In the genomic region with DNA sequence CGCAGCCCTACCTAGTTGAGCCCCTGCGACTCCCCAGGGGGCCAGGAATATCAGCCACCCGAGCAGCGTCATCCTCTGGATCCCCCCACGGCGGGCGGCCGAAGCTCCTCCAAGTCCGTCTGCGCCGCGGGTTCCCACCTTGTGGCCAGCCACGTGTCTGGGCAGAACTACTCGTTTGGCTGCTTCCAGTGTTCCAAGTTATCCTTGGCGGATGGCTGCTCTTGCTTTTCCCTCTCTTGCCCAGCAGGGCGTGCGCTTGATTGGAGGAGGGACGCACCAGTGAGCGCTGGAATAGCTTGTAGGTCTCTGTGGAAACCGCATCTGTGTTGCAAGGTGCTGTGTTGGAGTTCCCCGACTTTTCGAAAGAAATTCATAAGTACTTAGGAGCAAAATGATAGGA, we compare ENCODE assay signal across 1 mouse cellular context.
TF ChIP-seq lines count a peak whose summit lies in the region.

A gene (minus strand): TSS at position 279 of the 400 bp plus-strand sequence.

TF ChIP-seq in CH12.LX, 34 proteins besides CTCF, POLR2A, EP300 and RAD21 (continued from another document):
- TF ChIP-seq JUN (IDR thresholded peaks at IDR 0.05; ENCODE audit: insufficient read depth, low read depth, low read length): no peak
- TF ChIP-seq MAFK (IDR thresholded peaks at IDR 0.05; ENCODE audit: insufficient replicate concordance, low read length): no peak
- peak; percentile 35 for TF ChIP-seq SMC3 (IDR thresholded peaks at IDR 0.05; ENCODE audit: low read depth, low read length)
- TF ChIP-seq UBTF (IDR thresholded peaks at IDR 0.05; ENCODE audit: low read depth, low read length): no peak
- peak; percentile 65; the same call in 1 of the 2 replicates for TF ChIP-seq SIN3A (IDR thresholded peaks at IDR 0.05; ENCODE audit: low read length)
- peak; percentile 15; the same call in 1 of the 2 replicates for TF ChIP-seq NRF1 (IDR thresholded peaks at IDR 0.05; ENCODE audit: low read depth, low read length)
- TF ChIP-seq CHD2 (IDR thresholded peaks at IDR 0.05; ENCODE audit: low read length): no peak
- no peak for TF ChIP-seq USF2 (conservative IDR thresholded peaks at IDR 0.05; ENCODE audit: low read depth, low read length)
- TF ChIP-seq MAX (IDR thresholded peaks at IDR 0.05; ENCODE audit: low read length): peak; percentile 92
- TF ChIP-seq NELFE (IDR thresholded peaks at IDR 0.05; ENCODE audit: low read depth, low read length): peak; percentile 44; the same call in 1 of the 2 replicates
- 0 out of 2 replicates have a peak, but pooled peaks have one; percentile 40 for TF ChIP-seq ZMIZ1 (IDR thresholded peaks at IDR 0.05; ENCODE audit: low read depth, low read length)
- TF ChIP-seq TCF12 (IDR thresholded peaks at IDR 0.05; ENCODE audit: low read depth, low read length): no peak
- TF ChIP-seq MAZ (IDR thresholded peaks at IDR 0.05; ENCODE audit: low read depth, low read length): no peak
